Mouse (Mus musculus) limb, embryonic 12.5 days (tissue): Measurements from ENCODE around the gene Ptcd2. TPM values are rescaled to one million over a fixed set of nuclear protein-coding genes. Genes with fewer than 3 reads are reported as not detected.

Source experiments
- ATAC-seq: fragments of 200-750 bp; cut with Nextera tagmentation; 2 replicates; pipeline ENCODE4 v1.8.0; 2017; ENCODE audit warnings: low read depth, moderate TSS enrichment; ENCODE audit not compliant: insufficient number of reproducible peaks, insufficient read depth, low FRiP score, low TSS enrichment
- H3K27ac ChIP-seq: fragments of 300-500 bp; sonication (generic); 2 replicates; pipeline ENCODE4 v1.5.1; 2016; ENCODE audit warnings: mild to moderate bottlenecking, moderate library complexity
- H3K27me3 ChIP-seq: fragments of 300-500 bp; sonication (generic); 2 replicates; pipeline ENCODE4 v1.6.1; 2016; ENCODE audit warnings: mild to moderate bottlenecking, moderate library complexity
- H3K36me3 ChIP-seq: fragments of 300-500 bp; sonication (generic); 2 replicates; pipeline ENCODE4 v1.6.1; 2016; ENCODE audit warnings: mild to moderate bottlenecking, moderate library complexity
- H3K4me1 ChIP-seq: fragments of 300-500 bp; sonication (generic); replicated peaks from 2 replicates; pipeline ENCODE4 v1.6.1; 2016
- H3K4me2 ChIP-seq: fragments of 300-500 bp; sonication (generic); 2 replicates; pipeline ENCODE4 v1.6.1; 2016; ENCODE audit warnings: mild to moderate bottlenecking, moderate library complexity
- H3K4me3 ChIP-seq: fragments of 300-500 bp; sonication (generic); replicated peaks from 2 replicates; pipeline ENCODE4 v1.5.1; 2016; ENCODE audit warnings: mild to moderate bottlenecking
- H3K9ac ChIP-seq: fragments of 300-500 bp; sonication (generic); replicated peaks from 2 replicates; pipeline ENCODE4 v1.6.1; 2016; ENCODE audit warnings: mild to moderate bottlenecking, moderate library complexity
- H3K9me3 ChIP-seq: fragments of 300-500 bp; sonication (generic); 2 replicates; pipeline ENCODE4 v1.6.1; 2016; ENCODE audit warnings: mild to moderate bottlenecking, moderate library complexity
- WGBS: fragments of 180-500 bp; shearing (Covaris S2); methylation state at CpG from one replicate; pipeline ENCODE4 v1.1.7; 2016; 5-methylcytosine and 5-hydroxymethylcytosine counted together
- polyA plus RNA-seq: library from polyadenylated mRNA; unstranded; fragments of >200 nt; fragmentation: Nextera tagmentation; extraction: Ambion mirVana; gene quantifications from 2 replicates; pipeline ENCODE4 v1.2.1, GENCODE M21; 2016

The Ptcd2 gene
- polyA plus RNA-seq, 1 experiment from 2014 or later, result 49.2 TPM

GRCm38 (mm10) chr13:99375550-99375949 lies 31.0 kb upstream of the Ptcd2 start:
- ATAC-seq, result no peak
- H3K36me3 ChIP-seq, result peaks cover 19% of the 10 kb centered on the region; the same call in 1 of the 2 replicates
- 38% methylated on average over 6 of the region's 6 CpGs for WGBS
- peaks cover 13% of the 10 kb centered on the region; the same call in 1 of the 2 replicates for H3K4me1 ChIP-seq
- H3K4me2 ChIP-seq, result no peak overlapping the region
- no peak overlapping the region for H3K27ac ChIP-seq
- no peaks in the 10 kb centered on the region for H3K9me3 ChIP-seq
- no peak overlapping the region for H3K9ac ChIP-seq
- H3K4me3 ChIP-seq, result no peak overlapping the region
- H3K27me3 ChIP-seq, result no peaks in the 10 kb centered on the region

GRCm38 (mm10) chr13:99374191-99374590 lies 29.7 kb upstream of the Ptcd2 start:
- no peaks in the 10 kb centered on the region for H3K27me3 ChIP-seq
- H3K27ac ChIP-seq, result peak overlapping the region; percentile 50; the same call in 1 of the 2 replicates
- no peak for ATAC-seq
- H3K9ac ChIP-seq, result no peak overlapping the region
- peaks cover 23% of the 10 kb centered on the region for H3K36me3 ChIP-seq
- no peak overlapping the region for H3K4me3 ChIP-seq
- no peak overlapping the region for H3K4me2 ChIP-seq
- H3K4me1 ChIP-seq, result peaks cover 13% of the 10 kb centered on the region; the same call in 1 of the 2 replicates
- WGBS, result 39% methylated on average over 4 of the region's 4 CpGs
- H3K9me3 ChIP-seq, result no peaks in the 10 kb centered on the region

GRCm38 (mm10) chr13:99373684-99374083 lies 29.2 kb upstream of the Ptcd2 start:
- Histone ChIP-seq H3K9me3 (no peaks in the 10 kb centered on the region), H3K36me3 (peaks cover 25% of the 10 kb centered on the region), H3K9ac (no peak overlapping the region), H3K27me3 (no peaks in the 10 kb centered on the region), H3K4me1 (peaks cover 13% of the 10 kb centered on the region; the same call in 1 of the 2 replicates), H3K4me3 (no peak overlapping the region), H3K4me2 (no peak overlapping the region), H3K27ac (peak overlapping the region; percentile 50; the same call in 1 of the 2 replicates)
- ATAC-seq, result no peak
- 57% methylated on average over 7 of the region's 7 CpGs for WGBS

- Histone ChIP-seq H3K4me2 (no peak overlapping the region), H3K27me3 (no peaks in the 10 kb centered on the region), H3K9ac (no peak overlapping the region), H3K9me3 (no peaks in the 10 kb centered on the region), H3K4me3 (no peak overlapping the region), H3K27ac (no peak overlapping the region), H3K4me1 (peaks cover 13% of the 10 kb centered on the region), H3K36me3 (peaks cover 37% of the 10 kb centered on the region)
- 96% methylated on average over 5 of the region's 5 CpGs for WGBS
- ATAC-seq, result no peak
Observed at GRCm38 (mm10) chr13:99371285-99371684, 26.8 kb upstream of the Ptcd2 start.

- Histone ChIP-seq H3K9ac (no peak overlapping the region), H3K36me3 (peaks cover 55% of the 10 kb centered on the region), H3K9me3 (no peaks in the 10 kb centered on the region), H3K4me2 (no peak overlapping the region), H3K4me1 (peaks cover 10% of the 10 kb centered on the region), H3K27me3 (no peaks in the 10 kb centered on the region), H3K27ac (no peak overlapping the region), H3K4me3 (no peak overlapping the region)
- no peak for ATAC-seq
- WGBS, result 86% methylated on average over 12 of the region's 12 CpGs
Observed at GRCm38 (mm10) chr13:99369103-99369502, 24.6 kb upstream of the Ptcd2 start.

- no peak overlapping the region for H3K9ac ChIP-seq
- H3K9me3 ChIP-seq, result no peaks in the 10 kb centered on the region
- no peak overlapping the region for H3K27ac ChIP-seq
- no peak for ATAC-seq
- H3K36me3 ChIP-seq, result peaks cover 64% of the 10 kb centered on the region
- WGBS, result 90% methylated on average over 12 of the region's 12 CpGs
- H3K4me3 ChIP-seq, result no peak overlapping the region
- no peak overlapping the region for H3K4me2 ChIP-seq
- H3K27me3 ChIP-seq, result no peaks in the 10 kb centered on the region
- H3K4me1 ChIP-seq, result no peaks in the 10 kb centered on the region; the same call in 1 of the 2 replicates
Observed at GRCm38 (mm10) chr13:99367554-99368174, 23.2 kb upstream of the Ptcd2 start.

GRCm38 (mm10) chr13:99366422-99367175 lies 22.1 kb upstream of the Ptcd2 start:
- H3K27me3 ChIP-seq, result no peaks in the 10 kb centered on the region
- no peaks in the 10 kb centered on the region for H3K9me3 ChIP-seq
- H3K4me2 ChIP-seq, result no peak overlapping the region
- no peaks in the 10 kb centered on the region; the same call in 1 of the 2 replicates for H3K4me1 ChIP-seq
- WGBS, result 89% methylated on average over 5 of the region's 5 CpGs
- no peak overlapping the region for H3K27ac ChIP-seq
- H3K36me3 ChIP-seq, result peaks cover 69% of the 10 kb centered on the region
- ATAC-seq, result no peak
- H3K9ac ChIP-seq, result no peak overlapping the region
- H3K4me3 ChIP-seq, result no peak overlapping the region

- Histone ChIP-seq H3K27me3 (no peaks in the 10 kb centered on the region), H3K36me3 (peaks cover 75% of the 10 kb centered on the region), H3K9ac (no peak overlapping the region), H3K27ac (0 out of 2 replicates have a peak overlapping the region, but pooled peaks have one; percentile 18), H3K4me1 (no peaks in the 10 kb centered on the region; the same call in 1 of the 2 replicates), H3K4me2 (no peak overlapping the region), H3K9me3 (no peaks in the 10 kb centered on the region), H3K4me3 (no peak overlapping the region)
- 66% methylated on average over 4 of the region's 4 CpGs for WGBS
- no peak for ATAC-seq
Observed at GRCm38 (mm10) chr13:99363866-99364265, 19.4 kb upstream of the Ptcd2 start.

- ATAC-seq, result no peak
- no peaks in the 10 kb centered on the region for H3K27me3 ChIP-seq
- H3K27ac ChIP-seq, result no peak overlapping the region
- WGBS, result 88% methylated on average over 14 of the region's 14 CpGs
- H3K9me3 ChIP-seq, result no peaks in the 10 kb centered on the region
- peaks cover under 1% of the 10 kb centered on the region; the same call in 1 of the 2 replicates for H3K4me1 ChIP-seq
- no peak overlapping the region for H3K4me2 ChIP-seq
- H3K9ac ChIP-seq, result no peak overlapping the region; the same call in 1 of the 2 replicates
- H3K4me3 ChIP-seq, result no peak overlapping the region
- peaks cover 53% of the 10 kb centered on the region for H3K36me3 ChIP-seq
Observed at GRCm38 (mm10) chr13:99358921-99359320, 14.4 kb upstream of the Ptcd2 start.

- H3K9ac ChIP-seq, result no peak overlapping the region
- H3K9me3 ChIP-seq, result no peaks in the 10 kb centered on the region
- H3K27ac ChIP-seq, result no peak overlapping the region
- H3K27me3 ChIP-seq, result no peaks in the 10 kb centered on the region
- WGBS, result 48% methylated on average over 9 of the region's 9 CpGs
- H3K4me2 ChIP-seq, result no peak overlapping the region
- H3K4me1 ChIP-seq, result peaks cover 6% of the 10 kb centered on the region; the same call in 1 of the 2 replicates
- no peak overlapping the region for H3K4me3 ChIP-seq
- ATAC-seq, result no peak
- peaks cover 37% of the 10 kb centered on the region for H3K36me3 ChIP-seq
Observed at GRCm38 (mm10) chr13:99356428-99357265, 12.1 kb upstream of the Ptcd2 start.

GRCm38 (mm10) chr13:99355861-99356260 lies 11.4 kb upstream of the Ptcd2 start:
- Histone ChIP-seq H3K36me3 (peaks cover 39% of the 10 kb centered on the region), H3K27ac (no peak overlapping the region)

More at GRCm38 (mm10) chr13:99355861-99356260, 11.4 kb upstream of the Ptcd2 start:
- Histone ChIP-seq H3K27me3 (no peaks in the 10 kb centered on the region), H3K4me2 (no peak overlapping the region), H3K9ac (no peak overlapping the region), H3K9me3 (no peaks in the 10 kb centered on the region), H3K4me3 (no peak overlapping the region), H3K4me1 (peaks cover 6% of the 10 kb centered on the region; the same call in 1 of the 2 replicates)
- no peak for ATAC-seq
- 71% methylated on average over 7 of the region's 7 CpGs for WGBS
